Mouse (Mus musculus): ENCODE results near the gene P4ha1. TPM values are rescaled to one million over a fixed set of nuclear protein-coding genes. Genes with fewer than 3 reads are reported as not detected.

Gene P4ha1
- polyA plus RNA-seq, 1 experiment: 46.3 TPM

- H3K4me3 ChIP-seq (ENCODE audit: low read depth, low read length): no peak overlapping the region
- H3K4me1 ChIP-seq (ENCODE audit: control insufficient read depth, insufficient read depth, low read length): no peaks in the 10 kb centered on the region
- TF ChIP-seq POLR2A (IDR thresholded peaks at IDR 0.05; ENCODE audit: insufficient read depth, low read length) (no peak), CTCF (IDR thresholded peaks at IDR 0.05; ENCODE audit: low read depth, low read length) (no peak), EP300 (IDR thresholded peaks at IDR 0.05; ENCODE audit: insufficient read depth, low read depth, low read length) (no peak)
- H3K36me3 ChIP-seq (ENCODE audit: control insufficient read depth, insufficient read depth, low read length, poor library complexity, severe bottlenecking): no peaks in the 10 kb centered on the region
- H3K27me3 ChIP-seq (ENCODE audit: control insufficient read depth, insufficient read depth, low read length, poor library complexity, severe bottlenecking): no peaks in the 10 kb centered on the region
- H3K9ac ChIP-seq (ENCODE audit: low read depth, poor library complexity, severe bottlenecking): no peak overlapping the region
- no peak overlapping the region for H3K27ac ChIP-seq (ENCODE audit: insufficient read depth, low read length)
- H3K9me3 ChIP-seq (replicated peaks; ENCODE audit: control insufficient read depth, insufficient read depth, low read length, poor library complexity, severe bottlenecking): no peaks in the 10 kb centered on the region
These were observed 96.4 kb downstream of the P4ha1 start for GRCm38 (mm10) chr10:59419516-59419915.

Other genes starting within 250 kb of the P4ha1 start
- 49.5 and 53.4 TPM in 2 replicates for gene Sept10, start 101.4 kb upstream of the P4ha1 start, polyA plus RNA-seq (2011; ENCODE audit: insufficient read depth, insufficient read length, low read depth, missing spikeins)
- gene Sowahc, start 101.3 kb upstream of the P4ha1 start, polyA plus RNA-seq (2011; ENCODE audit: insufficient read depth, insufficient read length, low read depth, missing spikeins): 4.0 and 4.8 TPM in 2 replicates
- gene Gm10273, start 72.3 kb downstream of the P4ha1 start, polyA plus RNA-seq (2011; ENCODE audit: insufficient read depth, insufficient read length, low read depth, missing spikeins): 21.1 and 49.8 TPM in 2 replicates
- gene Pla2g12b, start 80.4 kb downstream of the P4ha1 start, polyA plus RNA-seq (2011; ENCODE audit: insufficient read depth, insufficient read length, low read depth, missing spikeins): not detected in 2 replicates
- gene Oit3, start 118.5 kb downstream of the P4ha1 start, polyA plus RNA-seq (2011; ENCODE audit: insufficient read depth, insufficient read length, low read depth, missing spikeins): not detected in 2 replicates